Mouse (Mus musculus): ENCODE results near the gene U2af2. TPM values are rescaled to one million over a fixed set of nuclear protein-coding genes. Genes with fewer than 3 reads are reported as not detected.

U2af2 gene
- polyA plus RNA-seq, 1 experiment, result 222 TPM

DNA sequence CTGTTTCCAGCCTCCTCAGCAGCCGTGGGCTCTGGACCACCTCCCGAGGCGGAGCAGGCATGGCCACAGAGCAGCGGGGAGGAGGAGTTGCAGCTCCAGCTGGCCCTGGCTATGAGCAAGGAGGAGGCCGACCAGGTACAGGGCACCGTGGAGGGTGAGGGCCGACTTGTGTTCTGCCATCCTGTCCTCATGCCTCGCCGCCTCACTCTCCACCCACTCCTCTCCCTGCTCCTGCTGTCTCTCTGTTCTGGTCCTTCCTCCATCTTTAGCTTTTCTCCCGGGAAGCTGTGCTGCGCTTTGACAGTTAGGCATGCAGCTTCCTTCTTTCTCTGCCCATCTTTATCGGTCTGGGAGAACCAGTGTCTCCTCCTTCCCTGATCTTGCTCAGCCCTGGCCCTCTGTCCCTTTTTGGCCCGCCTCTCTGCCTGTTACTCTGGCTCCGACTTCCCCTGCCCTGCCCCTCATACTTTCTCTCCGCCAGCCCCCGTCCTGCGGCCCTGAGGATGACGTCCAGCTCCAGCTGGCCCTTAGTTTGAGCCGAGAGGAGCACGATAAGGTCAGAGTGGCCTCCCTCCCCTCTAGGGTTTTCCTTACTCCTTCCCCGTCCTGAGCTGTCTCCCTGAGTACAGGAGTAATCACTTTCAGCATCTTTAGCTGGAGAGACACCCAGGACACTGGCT is 31.0 kb downstream of the U2af2 start:
- Histone ChIP-seq H3K27ac (ENCODE audit: control insufficient read depth, insufficient read depth, low read depth, low read length, poor library complexity) (no peak overlapping the region), H3K4me3 (replicated peaks; ENCODE audit: control insufficient read depth, low read depth, low read length) (no peak overlapping the region), H3K4me1 (ENCODE audit: control insufficient read depth, insufficient read depth, low read length) (no peaks in the 10 kb centered on the region)
- TF ChIP-seq CTCF (IDR thresholded peaks at IDR 0.05; ENCODE audit: control insufficient read depth, insufficient read depth, low read length), result no peak
- no peak for TF ChIP-seq POLR2A (IDR thresholded peaks at IDR 0.05; ENCODE audit: borderline replicate concordance, control insufficient read depth, low read depth, low read length)
- 91% methylated on average over 21 of the region's 21 CpGs for WGBS

GRCm38 (mm10) chr7:5098769-5099168 is 36.8 kb downstream of the U2af2 start:
- WGBS, result 84% methylated on average over 5 of the region's 5 CpGs
- no peak for TF ChIP-seq CTCF (IDR thresholded peaks at IDR 0.05; ENCODE audit: control insufficient read depth, insufficient read depth, low read length)
- no peak for TF ChIP-seq POLR2A (IDR thresholded peaks at IDR 0.05; ENCODE audit: borderline replicate concordance, control insufficient read depth, low read depth, low read length)
- H3K4me3 ChIP-seq (replicated peaks; ENCODE audit: control insufficient read depth, low read depth, low read length), result no peak overlapping the region
- peaks cover 4% of the 10 kb centered on the region for H3K4me1 ChIP-seq (ENCODE audit: control insufficient read depth, insufficient read depth, low read length)
- H3K27ac ChIP-seq (ENCODE audit: control insufficient read depth, insufficient read depth, low read depth, low read length, poor library complexity), result no peak overlapping the region

DNA sequence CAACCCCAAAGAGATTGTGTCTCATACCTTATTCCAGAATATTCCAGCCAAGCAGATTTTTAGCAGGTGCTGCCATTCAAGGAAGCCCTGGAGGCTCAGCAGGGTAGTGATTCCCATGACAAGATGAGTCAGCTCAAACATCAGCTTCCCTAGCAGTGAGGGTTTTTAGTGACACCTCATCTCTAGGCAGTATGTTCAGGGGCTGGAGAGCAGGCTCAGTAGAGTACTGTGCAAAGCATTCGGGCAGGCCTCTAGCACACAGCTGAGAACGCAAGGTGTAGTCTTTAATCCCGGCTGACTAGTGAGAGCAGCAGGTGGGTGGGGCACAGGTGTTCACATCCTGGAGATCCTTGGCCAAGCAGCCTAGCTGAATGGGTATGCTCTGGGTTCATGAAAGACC is 37.9 kb downstream of the U2af2 start:
- Histone ChIP-seq H3K4me3 (replicated peaks; ENCODE audit: control insufficient read depth, low read depth, low read length) (no peak overlapping the region), H3K27ac (ENCODE audit: control insufficient read depth, insufficient read depth, low read depth, low read length, poor library complexity) (no peak overlapping the region), H3K4me1 (ENCODE audit: control insufficient read depth, insufficient read depth, low read length) (peaks cover 4% of the 10 kb centered on the region)
- 84% methylated on average over 3 of the region's 3 CpGs for WGBS
- TF ChIP-seq CTCF (IDR thresholded peaks at IDR 0.05; ENCODE audit: control insufficient read depth, insufficient read depth, low read length) (no peak), POLR2A (IDR thresholded peaks at IDR 0.05; ENCODE audit: borderline replicate concordance, control insufficient read depth, low read depth, low read length) (no peak)

- Histone ChIP-seq H3K27ac (ENCODE audit: control insufficient read depth, insufficient read depth, low read depth, low read length, poor library complexity) (peak overlapping the region; percentile 52; the same call in 1 of the 2 replicates), H3K4me3 (replicated peaks; ENCODE audit: control insufficient read depth, low read depth, low read length) (peak overlapping the region; percentile 40), H3K4me1 (ENCODE audit: control insufficient read depth, insufficient read depth, low read length) (peaks cover 4% of the 10 kb centered on the region)
- WGBS, result 1% methylated on average over 10 of the region's 10 CpGs
- TF ChIP-seq POLR2A (IDR thresholded peaks at IDR 0.05; ENCODE audit: borderline replicate concordance, control insufficient read depth, low read depth, low read length), result no peak
- no peak for TF ChIP-seq CTCF (IDR thresholded peaks at IDR 0.05; ENCODE audit: control insufficient read depth, insufficient read depth, low read length)
Observed at GRCm38 (mm10) chr7:5101066-5101663, 39.2 kb downstream of the U2af2 start.

GRCm38 (mm10) chr7:5102564-5102963 is 40.6 kb downstream of the U2af2 start:
- 82% methylated on average over 2 of the region's 2 CpGs for WGBS
- TF ChIP-seq POLR2A (IDR thresholded peaks at IDR 0.05; ENCODE audit: borderline replicate concordance, control insufficient read depth, low read depth, low read length) (no peak), CTCF (IDR thresholded peaks at IDR 0.05; ENCODE audit: control insufficient read depth, insufficient read depth, low read length) (no peak)
- peaks cover 4% of the 10 kb centered on the region for H3K4me1 ChIP-seq (ENCODE audit: control insufficient read depth, insufficient read depth, low read length)
- H3K4me3 ChIP-seq (replicated peaks; ENCODE audit: control insufficient read depth, low read depth, low read length), result no peak overlapping the region
- no peak overlapping the region for H3K27ac ChIP-seq (ENCODE audit: control insufficient read depth, insufficient read depth, low read depth, low read length, poor library complexity)

GRCm38 (mm10) chr7:5108272-5108671 is 46.3 kb downstream of the U2af2 start:
- WGBS, result 68% methylated on average over 4 of the region's 4 CpGs
- no peaks in the 10 kb centered on the region for H3K4me1 ChIP-seq (ENCODE audit: control insufficient read depth, insufficient read depth, low read length)
- H3K27ac ChIP-seq (ENCODE audit: control insufficient read depth, insufficient read depth, low read depth, low read length, poor library complexity), result no peak overlapping the region
- TF ChIP-seq POLR2A (IDR thresholded peaks at IDR 0.05; ENCODE audit: borderline replicate concordance, control insufficient read depth, low read depth, low read length), result no peak
- H3K4me3 ChIP-seq (replicated peaks; ENCODE audit: control insufficient read depth, low read depth, low read length), result no peak overlapping the region

GRCm38 (mm10) chr7:5109301-5109700 is 47.4 kb downstream of the U2af2 start:
- Histone ChIP-seq H3K27ac (ENCODE audit: control insufficient read depth, insufficient read depth, low read depth, low read length, poor library complexity) (no peak overlapping the region), H3K4me3 (replicated peaks; ENCODE audit: control insufficient read depth, low read depth, low read length) (no peak overlapping the region), H3K4me1 (ENCODE audit: control insufficient read depth, insufficient read depth, low read length) (no peaks in the 10 kb centered on the region)
- WGBS, result 79% methylated on average over 8 of the region's 8 CpGs
- TF ChIP-seq POLR2A (IDR thresholded peaks at IDR 0.05; ENCODE audit: borderline replicate concordance, control insufficient read depth, low read depth, low read length) (no peak), CTCF (IDR thresholded peaks at IDR 0.05; ENCODE audit: control insufficient read depth, insufficient read depth, low read length) (no peak)

DNA sequence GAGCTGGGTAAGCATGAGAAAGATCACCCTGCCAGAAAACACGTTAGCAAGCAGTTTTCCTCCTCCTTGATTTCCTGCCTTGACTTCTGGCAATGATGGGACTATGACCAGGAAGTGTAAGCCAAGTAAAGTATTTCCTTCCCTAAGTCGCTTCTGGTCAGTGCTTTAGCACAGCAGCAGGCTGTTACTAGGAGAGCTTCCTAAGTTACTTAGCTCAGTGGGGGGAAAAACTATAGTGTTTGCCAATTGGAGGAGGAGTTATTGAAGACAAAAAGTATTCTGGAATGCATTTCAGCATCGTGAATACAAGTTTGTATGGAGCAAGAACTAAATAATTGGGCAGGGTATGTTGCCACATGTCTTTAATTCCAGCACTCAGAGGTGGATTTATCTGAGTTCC is 50.8 kb downstream of the U2af2 start:
- Histone ChIP-seq H3K4me3 (replicated peaks; ENCODE audit: control insufficient read depth, low read depth, low read length) (no peak overlapping the region), H3K4me1 (ENCODE audit: control insufficient read depth, insufficient read depth, low read length) (no peaks in the 10 kb centered on the region), H3K27ac (ENCODE audit: control insufficient read depth, insufficient read depth, low read depth, low read length, poor library complexity) (no peak overlapping the region)
- 20% methylated on average over 3 of the region's 3 CpGs for WGBS
- TF ChIP-seq POLR2A (IDR thresholded peaks at IDR 0.05; ENCODE audit: borderline replicate concordance, control insufficient read depth, low read depth, low read length) (no peak), CTCF (IDR thresholded peaks at IDR 0.05; ENCODE audit: control insufficient read depth, insufficient read depth, low read length) (no peak)

All from bone marrow, adult 2 months (tissue).